Mouse (Mus musculus) liver, adult 2 months (tissue): Measurements from ENCODE around the gene Arhgef3.

Experiments used
- CTCF ChIP-seq: fragments of 200-500 bp; IDR thresholded peaks from 2 replicates; pipeline ENCODE4 v1.5.1; 2011; ENCODE audit warnings: low read depth, low read length, control low read depth
- POLR2A ChIP-seq: fragments of 200-500 bp; IDR thresholded peaks from 2 replicates; pipeline ENCODE4 v1.6.1; 2011; ENCODE audit warnings: low read length, control low read depth; ENCODE audit not compliant: insufficient read depth; ENCODE audit errors: extremely low read depth

- TF ChIP-seq CTCF: no peak
- no peak for TF ChIP-seq POLR2A
Observed at GRCm38 (mm10) chr14:27283956-27284355, 169.3 kb downstream of the Arhgef3 start.
